Mouse (Mus musculus) MEL-GATA-1-ER (cell line): Measurements from ENCODE around the gene Ndufb3.
"Not testable (repeated sequence)": the region's sequence is repeated elsewhere in the genome, so short reads cannot be mapped to it uniquely, and the experiment has no call there.

Experiments used
- DNase-seq: peaks from one replicate; pipeline ENCODE4 v3.0.0-alpha.2; 2012; ENCODE audit warnings: low read depth; ENCODE audit errors: extremely low read depth

Ndufb3 gene

DNA sequence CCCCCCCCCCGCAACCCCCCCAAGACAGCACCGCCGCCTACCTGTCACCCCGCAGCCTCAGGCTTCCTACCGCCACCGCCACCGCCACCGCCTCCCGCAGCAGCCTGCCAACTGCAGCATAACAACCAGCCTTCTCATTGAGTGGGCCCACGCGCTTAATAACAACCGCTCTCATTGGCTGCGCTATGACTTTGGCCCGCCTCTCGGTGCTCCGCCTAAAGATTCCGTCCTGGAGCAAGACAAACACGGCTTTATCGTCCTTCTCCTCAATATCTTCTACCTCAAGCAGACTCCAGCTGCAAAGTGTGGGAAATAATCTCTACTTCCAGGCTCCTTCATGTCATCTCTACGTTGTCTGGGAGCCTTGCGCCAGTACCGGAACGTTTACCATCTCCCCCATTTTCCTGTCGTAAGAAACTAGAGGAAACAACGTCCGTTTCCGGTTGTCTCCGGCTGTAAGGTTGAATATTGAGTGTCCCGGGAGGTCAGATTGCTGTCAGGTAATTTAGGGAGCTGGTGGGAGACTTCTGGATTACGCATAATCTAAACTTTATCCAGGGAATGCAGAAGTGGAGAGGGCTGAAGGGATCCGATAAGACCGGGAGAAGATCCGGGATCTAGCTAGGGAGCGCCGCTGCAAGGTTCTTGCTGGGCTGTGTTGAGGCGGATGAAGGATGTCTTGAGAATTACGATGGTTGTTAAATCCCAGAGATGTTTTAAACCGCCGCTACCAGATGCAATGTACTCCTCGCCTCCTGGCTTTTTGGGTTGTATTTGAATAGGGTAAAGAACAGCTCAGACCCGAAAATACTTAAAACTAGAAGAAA is at the start of gene Ndufb3, which contains the start of gene Fam126b:
Gene Ndufb3 (plus strand): TSS at position 214 of the 827 bp plus-strand sequence.
Gene Fam126b (minus strand): TSS at position 153 of the 827 bp plus-strand sequence.
- peak; percentile 93 for DNase-seq

- DNase-seq = no peak
Measured at GRCm38 (mm10) chr1:58541386-58541785, 44.8 kb upstream of the Ndufb3 start.

DNA sequence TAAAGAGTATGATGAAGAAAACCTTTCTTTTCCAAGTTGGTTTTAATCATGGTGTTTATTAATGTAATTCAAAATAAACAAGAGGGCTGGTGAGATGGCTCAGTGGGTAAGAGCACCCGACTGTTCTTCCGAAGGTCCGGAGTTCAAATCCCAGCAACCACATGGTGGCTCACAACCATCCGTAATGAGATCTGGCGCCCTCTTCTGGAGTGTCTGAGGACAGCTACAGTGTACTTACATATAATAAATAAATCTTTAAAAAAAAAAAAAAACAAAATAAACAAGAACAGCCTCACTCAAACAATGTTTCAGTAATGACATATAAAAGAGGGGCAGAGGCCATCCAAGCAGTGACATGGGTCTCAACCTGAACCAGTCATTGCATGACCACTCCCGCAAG is 25.8 kb upstream of the Ndufb3 start:
- DNase-seq = not testable (repeated sequence)

DNA sequence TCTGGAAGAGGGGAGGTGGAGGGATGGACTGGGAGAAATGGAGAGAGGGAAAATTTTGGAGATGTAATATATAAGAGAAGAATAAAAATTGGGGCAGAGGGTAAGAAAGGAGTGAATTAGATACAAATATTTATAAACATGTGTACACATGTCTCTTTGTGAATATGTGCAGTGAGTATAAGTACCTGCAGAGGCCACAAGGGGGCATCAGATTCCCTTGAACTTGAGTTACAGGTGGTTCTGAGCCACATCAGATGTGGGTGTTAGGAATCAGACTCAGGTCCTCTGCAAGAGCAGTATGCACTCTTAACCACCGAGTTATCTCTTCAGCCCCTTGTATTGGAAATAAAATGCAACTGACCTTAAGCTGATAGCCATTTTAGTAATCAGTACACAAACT is 23.7 kb upstream of the Ndufb3 start:
- DNase-seq = peak; percentile 60

- no peak for DNase-seq
Measured at GRCm38 (mm10) chr1:58564981-58565380, 21.2 kb upstream of the Ndufb3 start.

- no peak for DNase-seq
Measured at GRCm38 (mm10) chr1:58566621-58567020, 19.6 kb upstream of the Ndufb3 start.

- no peak for DNase-seq
Measured at GRCm38 (mm10) chr1:58568456-58569130, 17.6 kb upstream of the Ndufb3 start.

- no peak for DNase-seq
Measured at GRCm38 (mm10) chr1:58570437-58570836, 15.7 kb upstream of the Ndufb3 start.

GRCm38 (mm10) chr1:58579179-58579578 is 7.0 kb upstream of the Ndufb3 start:
- peak; percentile 26 for DNase-seq

DNA sequence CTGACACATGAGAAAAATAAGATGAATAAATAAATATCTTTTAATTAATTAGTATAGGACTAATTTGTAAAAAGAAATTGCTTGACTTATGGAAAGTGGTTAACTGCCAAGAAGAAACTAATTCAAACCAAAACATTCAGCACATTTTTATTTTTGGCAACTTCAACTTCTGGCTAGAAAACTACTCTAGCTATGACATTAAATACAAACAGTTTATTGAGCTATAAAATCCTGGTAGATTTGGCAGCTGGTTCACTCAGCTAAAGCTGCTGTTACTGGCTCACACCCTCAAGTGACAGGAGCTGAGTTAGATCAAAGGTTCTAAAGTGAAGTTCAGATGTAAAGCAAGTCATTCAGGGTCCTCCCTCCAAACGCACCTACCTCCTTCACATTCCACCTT is 3.6 kb upstream of the Ndufb3 start:
- DNase-seq = no peak

DNA sequence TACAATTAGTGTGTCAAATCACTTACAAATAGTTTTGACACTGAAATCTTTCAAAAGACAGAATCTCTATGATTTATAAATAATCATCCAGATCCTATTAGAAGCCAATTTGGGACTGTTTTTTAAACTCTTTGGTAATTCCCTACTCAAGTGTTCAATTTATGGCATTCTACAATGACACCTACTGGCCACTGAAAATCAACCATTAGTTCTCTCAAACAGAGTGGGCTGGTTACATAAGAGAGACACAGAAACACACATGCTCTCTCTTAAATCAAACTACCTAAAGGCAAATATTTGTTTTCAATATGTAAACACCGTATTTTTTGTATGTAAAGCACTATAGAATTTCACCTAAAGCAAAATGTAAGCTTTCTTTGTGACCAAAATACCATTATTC is 1.9 kb upstream of the Ndufb3 start:
- peak; percentile 25 for DNase-seq

GRCm38 (mm10) chr1:58585373-58586170 is 612 bp upstream of the Ndufb3 start:
- DNase-seq = peak; percentile 31

- DNase-seq = no peak
Measured at GRCm38 (mm10) chr1:58587491-58587890, 1.3 kb downstream of the Ndufb3 start.

DNA sequence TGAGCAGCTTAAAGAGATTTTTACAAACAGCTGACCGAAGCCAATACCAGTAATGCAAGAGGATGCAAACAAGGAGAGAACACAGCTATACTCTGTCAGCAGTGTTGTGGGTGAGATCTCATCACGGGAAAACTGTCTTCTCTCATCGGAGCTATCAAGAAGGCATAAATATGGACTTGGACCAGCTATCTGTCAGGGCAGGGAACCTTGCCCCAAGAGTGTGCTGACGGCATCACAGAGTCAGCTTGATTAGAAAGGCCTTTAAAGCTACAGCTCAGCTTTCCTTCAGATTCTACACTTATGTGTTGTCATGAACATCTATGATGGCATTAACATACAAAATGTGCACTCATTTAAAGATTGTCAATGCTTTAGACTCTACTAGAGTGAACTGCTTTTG is 16.5 kb downstream of the Ndufb3 start:
- DNase-seq = no peak

- no peak for DNase-seq
Measured at GRCm38 (mm10) chr1:58603738-58604137, 17.6 kb downstream of the Ndufb3 start.

GRCm38 (mm10) chr1:58609591-58609990 is 23.4 kb downstream of the Ndufb3 start:
- DNase-seq = not testable (repeated sequence)

GRCm38 (mm10) chr1:58610166-58610565 is 24.0 kb downstream of the Ndufb3 start:
- DNase-seq = no peak

- DNase-seq = no peak
Measured at GRCm38 (mm10) chr1:58610611-58611010, 24.4 kb downstream of the Ndufb3 start.

DNA sequence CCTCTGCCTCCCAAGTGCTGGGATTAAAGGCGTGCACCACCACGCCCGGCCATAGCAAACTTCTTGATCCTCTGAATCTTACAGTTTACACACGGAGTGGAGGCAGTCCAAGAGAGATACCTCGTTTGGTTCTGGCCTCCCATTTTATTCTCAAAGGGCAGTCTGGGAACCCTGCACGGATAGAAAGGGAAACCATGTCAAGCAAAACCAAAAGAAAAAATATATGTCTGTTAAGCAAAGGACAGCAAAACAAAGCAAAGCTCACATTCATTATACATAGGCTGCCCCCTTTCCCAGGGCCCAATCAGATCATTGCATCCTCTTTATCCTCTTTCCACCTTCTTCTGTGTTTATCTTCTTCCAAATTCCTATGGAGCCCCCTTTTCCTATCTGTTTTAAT is 27.6 kb downstream of the Ndufb3 start:
- peak; percentile 52 for DNase-seq

DNA sequence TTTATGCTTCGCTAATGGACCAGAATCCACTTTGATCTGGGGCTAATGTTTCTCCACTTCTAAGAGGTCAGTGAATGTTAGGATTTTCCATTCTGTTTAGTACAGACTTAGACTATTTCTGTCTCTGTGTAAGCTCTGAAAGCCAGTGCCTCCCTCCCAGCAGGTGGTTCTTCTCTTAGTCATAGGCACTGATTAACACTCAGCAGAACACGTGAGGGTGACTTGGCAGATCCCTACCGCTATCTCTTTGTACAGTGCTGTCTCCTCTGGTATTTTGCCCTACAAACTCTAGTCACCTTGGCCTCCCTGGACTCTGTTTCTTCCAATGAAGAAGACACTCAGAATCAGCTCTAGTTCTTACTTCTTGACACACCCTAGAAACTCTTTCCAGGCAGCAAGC is 28.2 kb downstream of the Ndufb3 start:
- peak; percentile 23 for DNase-seq

DNA sequence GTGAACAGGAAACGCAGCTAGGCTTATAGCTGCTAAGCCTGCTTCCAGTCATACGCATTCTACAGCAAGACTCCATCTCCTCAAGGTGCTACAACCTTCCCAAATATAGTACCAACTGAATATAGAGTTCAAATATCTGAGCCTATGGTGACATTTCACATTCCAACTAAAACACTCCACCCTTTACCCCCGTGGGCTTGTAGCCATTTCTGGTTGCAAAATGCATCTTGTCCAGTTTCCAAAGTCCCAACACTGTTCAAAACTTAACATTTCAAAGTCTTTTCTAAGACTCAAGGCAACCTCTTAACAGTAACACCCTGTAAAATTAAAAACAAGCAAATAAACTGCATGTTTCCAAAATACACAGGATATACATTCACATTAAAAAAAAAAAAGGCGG is 29.0 kb downstream of the Ndufb3 start:
- DNase-seq = no peak

DNA sequence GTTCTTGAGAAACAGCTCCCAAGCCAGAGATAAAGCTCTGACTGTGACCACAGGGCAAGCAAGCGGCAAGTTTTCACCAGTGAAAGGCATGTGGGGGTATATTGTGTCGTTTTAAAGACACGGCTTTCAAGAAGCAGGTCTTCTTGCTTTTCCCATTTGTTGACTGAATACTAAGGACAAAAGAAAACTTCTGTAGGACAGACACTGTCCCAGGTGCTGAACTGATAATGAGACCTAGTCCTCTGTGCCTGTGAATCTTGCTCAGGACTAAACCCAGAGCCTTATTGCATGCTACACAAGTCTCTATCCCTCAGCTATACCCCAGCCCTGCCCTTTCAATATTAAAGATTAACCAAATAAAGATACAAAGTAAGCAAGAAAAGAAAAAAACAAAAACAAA is 30.0 kb downstream of the Ndufb3 start:
- peak; percentile 21 for DNase-seq
